Mouse (Mus musculus): ENCODE results near the gene Brd4. TPM values are rescaled to one million over a fixed set of nuclear protein-coding genes. Genes with fewer than 3 reads are reported as not detected.

Brd4 gene
- polyA plus RNA-seq, 1 experiment from 2014 or later: 132 TPM

GRCm38 (mm10) chr17:32253261-32253660 lies 31.3 kb downstream of the Brd4 start:
- Histone ChIP-seq H3K36me3 (ENCODE audit: control insufficient read depth, insufficient read depth, low read length) (no peaks in the 10 kb centered on the region), H3K27ac (ENCODE audit: low read depth, low read length) (no peak overlapping the region), H3K9ac (ENCODE audit: low read depth, low read length) (no peak overlapping the region), H3K4me1 (ENCODE audit: control insufficient read depth, insufficient read depth, low read length) (no peaks in the 10 kb centered on the region), H3K27me3 (ENCODE audit: control insufficient read depth, insufficient read depth, low read length) (no peaks in the 10 kb centered on the region), H3K4me2 (replicated peaks; ENCODE audit: low read depth, low read length) (no peak overlapping the region), H3K9me3 (ENCODE audit: control insufficient read depth, low read length) (no peaks in the 10 kb centered on the region), H3K4me3 (ENCODE audit: low read length) (no peak overlapping the region)
- 94% methylated on average over 2 of the region's 2 CpGs for WGBS
- no peak for ATAC-seq (ENCODE audit: low FRiP score, low TSS enrichment)

- Histone ChIP-seq H3K4me3 (ENCODE audit: low read length) (no peak overlapping the region), H3K36me3 (ENCODE audit: control insufficient read depth, insufficient read depth, low read length) (no peaks in the 10 kb centered on the region), H3K9me3 (ENCODE audit: control insufficient read depth, low read length) (no peaks in the 10 kb centered on the region), H3K9ac (ENCODE audit: low read depth, low read length) (no peak overlapping the region), H3K4me2 (replicated peaks; ENCODE audit: low read depth, low read length) (no peak overlapping the region), H3K27ac (ENCODE audit: low read depth, low read length) (no peak overlapping the region), H3K27me3 (ENCODE audit: control insufficient read depth, insufficient read depth, low read length) (no peaks in the 10 kb centered on the region), H3K4me1 (ENCODE audit: control insufficient read depth, insufficient read depth, low read length) (no peaks in the 10 kb centered on the region)
- 83% methylated on average over 2 of the region's 2 CpGs for WGBS
- ATAC-seq (ENCODE audit: low FRiP score, low TSS enrichment): no peak
Measured at GRCm38 (mm10) chr17:32251827-32252470, 32.6 kb downstream of the Brd4 start.

- 97% methylated on average over 1 of the region's 1 CpGs for WGBS
- Histone ChIP-seq H3K4me2 (replicated peaks; ENCODE audit: low read depth, low read length) (no peak overlapping the region), H3K9me3 (ENCODE audit: control insufficient read depth, low read length) (no peaks in the 10 kb centered on the region), H3K36me3 (ENCODE audit: control insufficient read depth, insufficient read depth, low read length) (no peaks in the 10 kb centered on the region; the same call in 1 of the 2 replicates), H3K4me3 (ENCODE audit: low read length) (no peak overlapping the region), H3K27ac (ENCODE audit: low read depth, low read length) (no peak overlapping the region), H3K4me1 (ENCODE audit: control insufficient read depth, insufficient read depth, low read length) (no peaks in the 10 kb centered on the region), H3K9ac (ENCODE audit: low read depth, low read length) (no peak overlapping the region), H3K27me3 (ENCODE audit: control insufficient read depth, insufficient read depth, low read length) (no peaks in the 10 kb centered on the region)
- ATAC-seq (ENCODE audit: low FRiP score, low TSS enrichment): no peak
Measured at GRCm38 (mm10) chr17:32250066-32250465, 34.5 kb downstream of the Brd4 start.

- H3K4me2 ChIP-seq (replicated peaks; ENCODE audit: low read depth, low read length): no peak overlapping the region
- H3K9me3 ChIP-seq (ENCODE audit: control insufficient read depth, low read length): no peaks in the 10 kb centered on the region
Measured at GRCm38 (mm10) chr17:32248192-32248591, 36.3 kb downstream of the Brd4 start.

GRCm38 (mm10) chr17:32247616-32248015 lies 36.9 kb downstream of the Brd4 start:
- Histone ChIP-seq H3K4me2 (replicated peaks; ENCODE audit: low read depth, low read length) (no peak overlapping the region), H3K9me3 (ENCODE audit: control insufficient read depth, low read length) (no peaks in the 10 kb centered on the region), H3K27me3 (ENCODE audit: control insufficient read depth, insufficient read depth, low read length) (no peaks in the 10 kb centered on the region), H3K4me1 (ENCODE audit: control insufficient read depth, insufficient read depth, low read length) (no peaks in the 10 kb centered on the region), H3K9ac (ENCODE audit: low read depth, low read length) (no peak overlapping the region), H3K4me3 (ENCODE audit: low read length) (no peak overlapping the region), H3K36me3 (ENCODE audit: control insufficient read depth, insufficient read depth, low read length) (no peaks in the 10 kb centered on the region; the same call in 1 of the 2 replicates), H3K27ac (ENCODE audit: low read depth, low read length) (no peak overlapping the region)
- no peak for ATAC-seq (ENCODE audit: low FRiP score, low TSS enrichment)
- 95% methylated on average over 1 of the region's 1 CpGs for WGBS

More at GRCm38 (mm10) chr17:32248192-32248591, 36.3 kb downstream of the Brd4 start:
- ATAC-seq (ENCODE audit: low FRiP score, low TSS enrichment): no peak
- H3K27me3 ChIP-seq (ENCODE audit: control insufficient read depth, insufficient read depth, low read length): no peaks in the 10 kb centered on the region
- H3K9ac ChIP-seq (ENCODE audit: low read depth, low read length): no peak overlapping the region
- no peaks in the 10 kb centered on the region; the same call in 1 of the 2 replicates for H3K36me3 ChIP-seq (ENCODE audit: control insufficient read depth, insufficient read depth, low read length)
- H3K27ac ChIP-seq (ENCODE audit: low read depth, low read length): no peak overlapping the region
- H3K4me3 ChIP-seq (ENCODE audit: low read length): no peak overlapping the region
- 80% methylated on average over 1 of the region's 1 CpGs for WGBS
- H3K4me1 ChIP-seq (ENCODE audit: control insufficient read depth, insufficient read depth, low read length): no peaks in the 10 kb centered on the region

GRCm38 (mm10) chr17:32246117-32246516 lies 38.4 kb downstream of the Brd4 start:
- Histone ChIP-seq H3K4me2 (replicated peaks; ENCODE audit: low read depth, low read length) (no peak overlapping the region), H3K9me3 (ENCODE audit: control insufficient read depth, low read length) (no peaks in the 10 kb centered on the region), H3K9ac (ENCODE audit: low read depth, low read length) (no peak overlapping the region), H3K27ac (ENCODE audit: low read depth, low read length) (no peak overlapping the region), H3K4me3 (ENCODE audit: low read length) (no peak overlapping the region), H3K4me1 (ENCODE audit: control insufficient read depth, insufficient read depth, low read length) (no peaks in the 10 kb centered on the region), H3K27me3 (ENCODE audit: control insufficient read depth, insufficient read depth, low read length) (no peaks in the 10 kb centered on the region), H3K36me3 (ENCODE audit: control insufficient read depth, insufficient read depth, low read length) (peaks cover 3% of the 10 kb centered on the region)
- ATAC-seq (ENCODE audit: low FRiP score, low TSS enrichment): no peak
- 73% methylated on average over 5 of the region's 5 CpGs for WGBS

GRCm38 (mm10) chr17:32240881-32241531 lies 43.5 kb downstream of the Brd4 start:
- H3K9me3 ChIP-seq (ENCODE audit: control insufficient read depth, low read length): no peaks in the 10 kb centered on the region
- H3K4me3 ChIP-seq (ENCODE audit: low read length): no peak overlapping the region
- H3K27me3 ChIP-seq (ENCODE audit: control insufficient read depth, insufficient read depth, low read length): no peaks in the 10 kb centered on the region
- H3K4me2 ChIP-seq (replicated peaks; ENCODE audit: low read depth, low read length): no peak overlapping the region
- no peak overlapping the region for H3K9ac ChIP-seq (ENCODE audit: low read depth, low read length)
- H3K4me1 ChIP-seq (ENCODE audit: control insufficient read depth, insufficient read depth, low read length): no peaks in the 10 kb centered on the region
- H3K27ac ChIP-seq (ENCODE audit: low read depth, low read length): no peak overlapping the region
- 93% methylated on average over 2 of the region's 2 CpGs for WGBS
- peaks cover 3% of the 10 kb centered on the region for H3K36me3 ChIP-seq (ENCODE audit: control insufficient read depth, insufficient read depth, low read length)
- no peak for ATAC-seq (ENCODE audit: low FRiP score, low TSS enrichment)

GRCm38 (mm10) chr17:32238589-32238988 lies 45.9 kb downstream of the Brd4 start:
- no peak overlapping the region for H3K4me2 ChIP-seq (replicated peaks; ENCODE audit: low read depth, low read length)
- no peak overlapping the region for H3K9ac ChIP-seq (ENCODE audit: low read depth, low read length)
- peaks cover 3% of the 10 kb centered on the region for H3K36me3 ChIP-seq (ENCODE audit: control insufficient read depth, insufficient read depth, low read length)
- H3K27ac ChIP-seq (ENCODE audit: low read depth, low read length): no peak overlapping the region
- no peak for ATAC-seq (ENCODE audit: low FRiP score, low TSS enrichment)
- WGBS: 92% methylated on average over 1 of the region's 1 CpGs
- H3K9me3 ChIP-seq (ENCODE audit: control insufficient read depth, low read length): no peaks in the 10 kb centered on the region
- no peak overlapping the region for H3K4me3 ChIP-seq (ENCODE audit: low read length)
- no peaks in the 10 kb centered on the region for H3K27me3 ChIP-seq (ENCODE audit: control insufficient read depth, insufficient read depth, low read length)
- H3K4me1 ChIP-seq (ENCODE audit: control insufficient read depth, insufficient read depth, low read length): no peaks in the 10 kb centered on the region

- H3K27me3 ChIP-seq (ENCODE audit: control insufficient read depth, insufficient read depth, low read length): no peaks in the 10 kb centered on the region
- H3K4me1 ChIP-seq (ENCODE audit: control insufficient read depth, insufficient read depth, low read length): no peaks in the 10 kb centered on the region
- WGBS: 67% methylated on average over 5 of the region's 5 CpGs
- no peak for ATAC-seq (ENCODE audit: low FRiP score, low TSS enrichment)
- 0 out of 2 replicates have a peak overlapping the region, but pooled peaks have one; percentile 17 for H3K27ac ChIP-seq (ENCODE audit: low read depth, low read length)
- H3K9me3 ChIP-seq (ENCODE audit: control insufficient read depth, low read length): no peaks in the 10 kb centered on the region
- H3K4me3 ChIP-seq (ENCODE audit: low read length): no peak overlapping the region
- H3K36me3 ChIP-seq (ENCODE audit: control insufficient read depth, insufficient read depth, low read length): no peaks in the 10 kb centered on the region; the same call in 1 of the 2 replicates
- no peak overlapping the region for H3K4me2 ChIP-seq (replicated peaks; ENCODE audit: low read depth, low read length)
- H3K9ac ChIP-seq (ENCODE audit: low read depth, low read length): no peak overlapping the region
Measured at GRCm38 (mm10) chr17:32235534-32236191, 48.9 kb downstream of the Brd4 start.
